Mouse (Mus musculus) thymus, adult 2 months (tissue): Measurements from ENCODE around the gene Igsf3. TPM values are rescaled to one million over a fixed set of nuclear protein-coding genes. Genes with fewer than 3 reads are reported as not detected.

Experiments used
- DNase-seq: peaks from one replicate; pipeline ENCODE4 v3.0.0; 2021
- H3K27ac ChIP-seq: fragments of 200-500 bp; 2 replicates; pipeline ENCODE4 v1.5.1; 2012; ENCODE audit warnings: low read length, control low read depth; ENCODE audit not compliant: control insufficient read depth, insufficient read depth
- H3K27me3 ChIP-seq: fragments of 200-500 bp; 2 replicates; pipeline ENCODE4 v1.6.1; 2012; ENCODE audit warnings: mild to moderate bottlenecking, low read length, moderate library complexity, mixed read lengths; ENCODE audit not compliant: control insufficient read depth, insufficient read depth
- H3K36me3 ChIP-seq: fragments of 200-500 bp; 2 replicates; pipeline ENCODE4 v1.6.1; 2012; ENCODE audit warnings: mild to moderate bottlenecking, low read length, moderate library complexity; ENCODE audit not compliant: control insufficient read depth, insufficient read depth
- H3K4me1 ChIP-seq: fragments of 200-500 bp; replicated peaks from 2 replicates; pipeline ENCODE4 v1.6.1; 2012; ENCODE audit warnings: low read length; ENCODE audit not compliant: control insufficient read depth, insufficient read depth
- H3K4me3 ChIP-seq: fragments of 200-500 bp; 2 replicates; pipeline ENCODE4 v1.5.1; 2012; ENCODE audit warnings: mild to moderate bottlenecking, low read length, control low read depth, moderate library complexity; ENCODE audit not compliant: control insufficient read depth, insufficient read depth
- CTCF ChIP-seq: fragments of 200-500 bp; IDR thresholded peaks from 2 replicates; pipeline ENCODE4 v1.5.1; 2012; ENCODE audit warnings: mild to moderate bottlenecking, control low read depth, low read length, moderate library complexity, borderline replicate concordance; ENCODE audit not compliant: control insufficient read depth, poor library complexity, insufficient read depth; ENCODE audit errors: extremely low read depth
- POLR2A ChIP-seq: fragments of 200-500 bp; IDR thresholded peaks from 2 replicates; pipeline ENCODE4 v1.6.1; 2012; ENCODE audit warnings: mild to moderate bottlenecking, low read length, control low read depth, moderate library complexity; ENCODE audit not compliant: control insufficient read depth, poor library complexity, insufficient read depth; ENCODE audit errors: extremely low read depth
- WGBS: fragments of 180-500 bp; shearing (Covaris S2); methylation state at CpG from one replicate; pipeline ENCODE4 v1.1.7; 2018; 5-methylcytosine and 5-hydroxymethylcytosine counted together
- polyA plus RNA-seq: library from polyadenylated mRNA; depleted of rRNA; stranded (reverse); fragments of >200 nt; gene quantifications from 2 replicates; pipeline ENCODE4 v1.2.3, GENCODE M21; 2012

Gene Igsf3
- polyA plus RNA-seq, 1 experiment, result 8.6 TPM

- no peak for TF ChIP-seq CTCF
- H3K27ac ChIP-seq, result no peak overlapping the region
- H3K36me3 ChIP-seq, result no peaks in the 10 kb centered on the region
- peaks cover 17% of the 10 kb centered on the region for H3K4me1 ChIP-seq
- H3K27me3 ChIP-seq, result no peaks in the 10 kb centered on the region
- no peak overlapping the region for H3K4me3 ChIP-seq
- DNase-seq, result no peak
- 40% methylated on average over 9 of the region's 9 CpGs for WGBS
Observed at GRCm38 (mm10) chr3:101348501-101349161, 28.3 kb upstream of the Igsf3 start.

DNA sequence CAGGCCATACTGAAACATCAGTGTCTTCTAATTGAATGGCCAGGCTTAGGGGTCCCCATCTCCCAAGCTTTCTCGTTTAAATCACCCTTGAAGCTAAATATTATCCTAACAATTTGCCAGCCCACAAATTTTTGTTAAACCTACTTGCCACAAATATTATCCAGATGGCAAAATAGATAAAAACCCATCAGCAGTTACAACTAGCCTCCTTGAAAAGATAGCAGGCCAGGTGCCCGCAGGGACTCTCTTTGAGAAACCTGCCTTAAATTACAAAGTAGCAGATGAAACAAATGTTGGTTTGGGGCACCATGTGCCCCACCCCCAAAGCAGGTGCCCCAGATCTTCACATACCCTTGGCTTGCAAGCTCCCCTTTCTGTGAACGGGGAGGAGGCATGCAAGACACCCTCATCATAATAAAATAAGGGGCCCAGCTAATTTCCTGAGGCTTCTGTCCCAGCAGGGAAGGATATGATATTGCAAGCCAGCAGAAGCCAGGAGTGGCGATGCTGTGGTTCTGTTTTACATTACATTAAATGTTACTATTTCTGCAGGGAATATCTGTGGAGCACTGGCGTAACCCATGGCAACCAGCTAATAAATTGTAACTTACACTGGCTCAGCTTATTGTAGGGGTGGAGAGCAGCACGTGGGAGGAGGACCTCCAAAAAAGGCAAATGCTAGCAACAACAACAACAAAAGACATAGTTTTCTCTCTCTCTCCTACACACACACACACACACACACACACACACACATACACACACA is 27.2 kb upstream of the Igsf3 start:
- WGBS, result 64% methylated on average over 6 of the region's 6 CpGs
- no peak for DNase-seq
- TF ChIP-seq CTCF (no peak), POLR2A (no peak)
- Histone ChIP-seq H3K4me1 (peaks cover 17% of the 10 kb centered on the region), H3K27me3 (no peaks in the 10 kb centered on the region), H3K27ac (no peak overlapping the region), H3K4me3 (no peak overlapping the region), H3K36me3 (no peaks in the 10 kb centered on the region)

- 84% methylated on average over 4 of the region's 4 CpGs for WGBS
- TF ChIP-seq CTCF (no peak), POLR2A (no peak)
- no peak for DNase-seq
- Histone ChIP-seq H3K4me1 (peaks cover 17% of the 10 kb centered on the region), H3K4me3 (no peak overlapping the region), H3K36me3 (no peaks in the 10 kb centered on the region), H3K27ac (no peak overlapping the region), H3K27me3 (no peaks in the 10 kb centered on the region)
Observed at GRCm38 (mm10) chr3:101350406-101350805, 26.5 kb upstream of the Igsf3 start.

GRCm38 (mm10) chr3:101354490-101354889 is 22.4 kb upstream of the Igsf3 start:
- H3K36me3 ChIP-seq, result no peaks in the 10 kb centered on the region
- H3K4me3 ChIP-seq, result no peak overlapping the region
- peaks cover 4% of the 10 kb centered on the region for H3K4me1 ChIP-seq
- no peak for TF ChIP-seq CTCF
- no peak for TF ChIP-seq POLR2A
- no peak overlapping the region for H3K27ac ChIP-seq
- H3K27me3 ChIP-seq, result no peaks in the 10 kb centered on the region
- no peak for DNase-seq

DNA sequence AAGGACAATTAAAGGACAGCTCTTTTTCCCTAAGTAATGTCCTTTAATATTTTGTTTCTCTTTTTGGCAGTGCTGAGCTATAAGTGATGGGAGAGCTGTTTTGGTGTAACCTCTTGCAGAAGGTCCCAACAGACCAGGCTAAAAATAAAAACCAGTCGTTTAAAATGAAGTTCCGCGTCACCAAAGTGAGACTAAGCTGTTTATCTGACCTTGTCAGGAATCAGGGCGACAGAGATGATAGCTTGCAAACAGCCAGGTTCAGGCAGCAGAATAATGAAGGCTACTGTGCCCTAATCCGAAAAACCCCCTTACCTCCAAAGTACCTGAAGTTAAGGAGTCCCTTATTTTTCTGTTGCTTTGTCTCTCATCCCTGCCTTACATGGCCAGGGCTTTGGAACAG is 21.2 kb upstream of the Igsf3 start:
- 75% methylated on average over 5 of the region's 5 CpGs for WGBS

DNA sequence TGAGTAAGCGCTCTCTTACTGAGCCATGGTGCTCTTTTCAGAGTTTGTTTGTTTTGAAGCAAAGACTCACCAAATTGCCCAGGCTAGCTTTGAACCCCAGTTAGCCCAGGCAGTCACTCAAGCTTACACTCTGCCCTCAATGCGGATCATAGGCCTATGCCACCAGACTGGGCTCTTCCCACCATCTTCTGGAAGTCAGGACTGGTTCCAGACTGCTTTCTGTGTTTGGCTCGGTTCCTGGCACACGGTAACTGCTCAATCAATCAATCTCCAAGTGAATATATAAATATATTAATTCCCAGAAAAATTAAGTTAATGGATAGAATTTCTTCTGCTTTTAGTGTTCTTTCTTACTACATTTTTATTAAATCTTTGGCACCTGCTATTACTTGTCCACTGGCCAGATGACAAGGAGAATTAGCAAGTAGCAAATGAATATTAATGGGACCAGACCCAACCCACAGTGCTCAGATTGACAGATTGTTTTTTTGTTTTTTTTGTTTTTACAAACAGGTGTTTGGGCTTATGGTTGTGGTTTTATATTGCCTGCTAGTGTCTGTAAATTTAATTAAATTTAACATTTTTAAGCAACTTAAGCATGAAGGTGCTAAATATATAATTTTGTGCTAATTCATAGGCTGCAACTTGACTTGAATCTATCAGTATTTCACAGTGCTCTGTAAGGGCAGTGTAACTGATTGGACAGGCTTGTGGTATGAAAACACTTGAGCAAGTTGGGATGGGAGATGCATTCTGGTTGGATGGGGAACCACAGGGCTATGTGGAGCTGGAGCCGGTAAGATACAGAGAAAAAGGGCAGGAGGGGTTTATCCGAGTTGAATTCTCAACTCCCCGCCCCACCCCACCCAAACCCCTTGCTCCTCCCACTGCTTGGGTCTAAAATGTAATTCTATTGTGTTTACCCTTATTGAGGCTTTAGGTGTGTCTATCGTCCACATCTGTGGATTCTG is 20.0 kb upstream of the Igsf3 start:
- Histone ChIP-seq H3K4me1 (no peaks in the 10 kb centered on the region), H3K36me3 (no peaks in the 10 kb centered on the region), H3K27ac (no peak overlapping the region), H3K4me3 (no peak overlapping the region), H3K27me3 (no peaks in the 10 kb centered on the region)
- TF ChIP-seq CTCF, result no peak
- TF ChIP-seq POLR2A, result no peak
- DNase-seq, result no peak
- WGBS, result 93% methylated on average over 8 of the region's 8 CpGs

More for the DNA sequence above, 21.2 kb upstream of the Igsf3 start:
- Histone ChIP-seq H3K4me3 (no peak overlapping the region), H3K36me3 (no peaks in the 10 kb centered on the region), H3K4me1 (no peaks in the 10 kb centered on the region), H3K27me3 (no peaks in the 10 kb centered on the region), H3K27ac (no peak overlapping the region)
- TF ChIP-seq CTCF (no peak), POLR2A (no peak)
- no peak for DNase-seq
